Mouse (Mus musculus) heart, adult 2 months (tissue): ENCODE measurements around the gene Galnt7. TPM values are rescaled to one million over a fixed set of nuclear protein-coding genes. Genes with fewer than 3 reads are reported as not detected.

Source experiments
- DNase-seq, 2 experiments: peaks; one replicate each; pipeline ENCODE4 v3.0.0; 2021
- H3K27ac ChIP-seq: fragments of 200-600 bp; 2 replicates; pipeline ENCODE4 v1.8.1; 2022
- H3K27me3 ChIP-seq: fragments of 200-500 bp; 2 replicates; pipeline ENCODE4 v1.6.1; 2012; ENCODE audit warnings: mild to moderate bottlenecking, low read length, inconsistent platforms, mixed read lengths; ENCODE audit not compliant: control insufficient read depth, insufficient read depth
- H3K36me3 ChIP-seq: fragments of 200-500 bp; 2 replicates; pipeline ENCODE4 v1.6.1; 2012; ENCODE audit warnings: low read length, inconsistent platforms; ENCODE audit not compliant: control insufficient read depth, insufficient read depth
- H3K4me1 ChIP-seq: fragments of 200-500 bp; 2 replicates; pipeline ENCODE4 v1.6.1; 2011; ENCODE audit warnings: low read length; ENCODE audit not compliant: control insufficient read depth, insufficient read depth
- H3K4me3 ChIP-seq: fragments of 200-600 bp; 2 replicates; pipeline ENCODE4 v1.8.1; 2022
- H3K79me2 ChIP-seq: fragments of 200-500 bp; replicated peaks from 2 replicates; pipeline ENCODE4 v1.6.1; 2012; ENCODE audit warnings: mild to moderate bottlenecking, inconsistent platforms, low read length, moderate library complexity, mixed read lengths; ENCODE audit not compliant: control insufficient read depth, insufficient read depth
- H3K9ac ChIP-seq: fragments of 200-500 bp; 2 replicates; pipeline ENCODE4 v1.6.1; 2012; ENCODE audit warnings: low read depth, mild to moderate bottlenecking, control low read depth, inconsistent platforms, low read length, mixed read lengths
- CTCF ChIP-seq: fragments of 200-600 bp; IDR thresholded peaks from 2 replicates; pipeline ENCODE4 v1.8.1; 2022; ENCODE audit warnings: antibody characterized with exemption, mild to moderate bottlenecking, moderate library complexity
- EP300 ChIP-seq: fragments of 200-500 bp; IDR thresholded peaks from 2 replicates; pipeline ENCODE4 v1.6.1; 2011; ENCODE audit warnings: low read depth, low read length, control low read depth; ENCODE audit not compliant: insufficient read depth
- POLR2A ChIP-seq: fragments of 200-500 bp; IDR thresholded peaks from 2 replicates; pipeline ENCODE4 v1.6.1; 2011; ENCODE audit warnings: mild to moderate bottlenecking, low read depth, low read length, control low read depth; ENCODE audit not compliant: insufficient read depth
- WGBS: fragments of 180-500 bp; shearing (Covaris S2); methylation state at CpG from one replicate; pipeline ENCODE4 v1.1.7; 2018; 5-methylcytosine and 5-hydroxymethylcytosine counted together
- intact Hi-C: fragments of 180-260 bp; cut with DNase I; formaldehyde crosslinking; loops from one replicate; pipeline ENCODE4 v1.15.1; 2025
- polyA plus RNA-seq: library from polyadenylated mRNA; depleted of rRNA; stranded (reverse); fragments of >200 nt; gene quantifications from 2 replicates; pipeline ENCODE4 v1.2.3, GENCODE M21; 2012
- total RNA-seq, 2 experiments: library from RNA; stranded (reverse); gene quantifications; 2 replicates each; pipeline ENCODE4 v1.2.3; 2021

The Galnt7 gene
- total and polyA plus RNA-seq, 3 experiments, result 1.7 to 4.8 (median 4.5) TPM

- intact Hi-C loops, result no loop called here
Observed at GRCm38 (mm10) chr8:57627946-57628786, 24.7 kb downstream of the Galnt7 start.

GRCm38 (mm10) chr8:57623955-57624354 lies 28.9 kb downstream of the Galnt7 start:
- DNase-seq, result no peak
- no peak overlapping the region for H3K27ac ChIP-seq
- peaks cover 4% of the 10 kb centered on the region for H3K36me3 ChIP-seq
- H3K4me3 ChIP-seq, result no peak overlapping the region
- no peak overlapping the region for H3K9ac ChIP-seq
- intact Hi-C loops, result no loop called here
- H3K79me2 ChIP-seq, result no peaks in the 10 kb centered on the region; the same call in none of the 2 replicates
- H3K4me1 ChIP-seq, result peaks cover 8% of the 10 kb centered on the region
- TF ChIP-seq POLR2A (no peak), CTCF (no peak), EP300 (no peak)
- WGBS, result 92% methylated on average over 4 of the region's 4 CpGs
- H3K27me3 ChIP-seq, result no peaks in the 10 kb centered on the region

More at GRCm38 (mm10) chr8:57627946-57628786, 24.7 kb downstream of the Galnt7 start:
- Histone ChIP-seq H3K4me3 (no peak overlapping the region), H3K4me1 (peaks cover 6% of the 10 kb centered on the region), H3K79me2 (peaks cover 1% of the 10 kb centered on the region; the same call in 1 of the 2 replicates), H3K36me3 (peaks cover 2% of the 10 kb centered on the region), H3K9ac (no peak overlapping the region), H3K27me3 (no peaks in the 10 kb centered on the region), H3K27ac (no peak overlapping the region; the same call in 1 of the 2 replicates)
- TF ChIP-seq CTCF, result no peak
- no peak for TF ChIP-seq POLR2A
- no peak for TF ChIP-seq EP300
- DNase-seq, result no peak
- 49% methylated on average over 5 of the region's 5 CpGs for WGBS

GRCm38 (mm10) chr8:57623051-57623450 lies 29.8 kb downstream of the Galnt7 start:
- H3K4me1 ChIP-seq, result peaks cover 5% of the 10 kb centered on the region
- H3K4me3 ChIP-seq, result no peak overlapping the region
- no peak overlapping the region for H3K27ac ChIP-seq
- H3K36me3 ChIP-seq, result peaks cover 4% of the 10 kb centered on the region
- intact Hi-C loops, result no loop called here
- WGBS, result 96% methylated on average over 3 of the region's 3 CpGs
- H3K79me2 ChIP-seq, result no peaks in the 10 kb centered on the region; the same call in none of the 2 replicates
- TF ChIP-seq POLR2A (no peak), EP300 (no peak), CTCF (no peak)
- H3K9ac ChIP-seq, result no peak overlapping the region
- H3K27me3 ChIP-seq, result no peaks in the 10 kb centered on the region
- DNase-seq, result no peak

GRCm38 (mm10) chr8:57616965-57617364 lies 35.9 kb downstream of the Galnt7 start:
- H3K4me3 ChIP-seq, result no peak overlapping the region
- intact Hi-C loops, result no loop called here
- WGBS, result 76% methylated on average over 5 of the region's 5 CpGs
- DNase-seq, result no peak
- H3K36me3 ChIP-seq, result peaks cover 2% of the 10 kb centered on the region
- no peak overlapping the region for H3K9ac ChIP-seq
- no peak for TF ChIP-seq POLR2A
- TF ChIP-seq CTCF, result no peak
- TF ChIP-seq EP300, result no peak
- no peak overlapping the region for H3K27ac ChIP-seq
- peaks cover 3% of the 10 kb centered on the region; the same call in 1 of the 2 replicates for H3K79me2 ChIP-seq
- peaks cover 5% of the 10 kb centered on the region for H3K4me1 ChIP-seq
- no peaks in the 10 kb centered on the region for H3K27me3 ChIP-seq

- DNase-seq, result peak in 1 of 2 experiments; percentile 15
- no peaks in the 10 kb centered on the region for H3K27me3 ChIP-seq
- H3K4me1 ChIP-seq, result peaks cover 9% of the 10 kb centered on the region
- no peak for TF ChIP-seq CTCF
- TF ChIP-seq EP300, result no peak
- TF ChIP-seq POLR2A, result no peak
- H3K79me2 ChIP-seq, result peaks cover 3% of the 10 kb centered on the region; the same call in 1 of the 2 replicates
- WGBS, result 32% methylated on average over 15 of the region's 15 CpGs
- H3K9ac ChIP-seq, result no peak overlapping the region
- H3K36me3 ChIP-seq, result peaks cover 11% of the 10 kb centered on the region
- intact Hi-C loops, result no loop called here
- H3K27ac ChIP-seq, result no peak overlapping the region
- no peak overlapping the region for H3K4me3 ChIP-seq
Observed at GRCm38 (mm10) chr8:57615016-57615657, 37.7 kb downstream of the Galnt7 start.
